Mouse (Mus musculus) heart, embryonic 13.5 days (tissue): Measurements from ENCODE around the gene Sertad4. TPM values are rescaled to one million over a fixed set of nuclear protein-coding genes. Genes with fewer than 3 reads are reported as not detected.
A peak's percentile ranks its signal among the peaks of the same experiment; 100 is the strongest.

Experiments used
- ATAC-seq: fragments of 200-750 bp; cut with Nextera tagmentation; 2 replicates; pipeline ENCODE4 v1.8.0; 2017; ENCODE audit warnings: moderate TSS enrichment; ENCODE audit not compliant: insufficient number of reproducible peaks, low FRiP score, low TSS enrichment; ENCODE audit errors: extremely low read depth
- H3K27ac ChIP-seq: fragments of 300-500 bp; sonication (generic); replicated peaks from 2 replicates; pipeline ENCODE4 v1.5.1; 2015; ENCODE audit warnings: moderate library complexity, mild to moderate bottlenecking, inconsistent platforms
- H3K27me3 ChIP-seq: fragments of 300-500 bp; sonication (generic); replicated peaks from 2 replicates; pipeline ENCODE4 v1.6.1; 2015; ENCODE audit warnings: mild to moderate bottlenecking, inconsistent platforms
- H3K36me3 ChIP-seq: fragments of 300-500 bp; sonication (generic); 2 replicates; pipeline ENCODE4 v1.6.1; 2015; ENCODE audit warnings: mild to moderate bottlenecking, inconsistent platforms
- H3K4me1 ChIP-seq: fragments of 300-500 bp; sonication (generic); 2 replicates; pipeline ENCODE4 v1.6.1; 2015; ENCODE audit warnings: inconsistent platforms
- H3K4me2 ChIP-seq: fragments of 300-500 bp; sonication (generic); 2 replicates; pipeline ENCODE4 v1.6.1; 2015; ENCODE audit warnings: inconsistent platforms, mild to moderate bottlenecking, moderate library complexity
- H3K4me3 ChIP-seq: fragments of 300-500 bp; sonication (generic); 2 replicates; pipeline ENCODE4 v1.5.1; 2015; ENCODE audit warnings: moderate library complexity, mild to moderate bottlenecking, inconsistent platforms
- H3K9ac ChIP-seq: fragments of 300-500 bp; sonication (generic); 2 replicates; pipeline ENCODE4 v1.6.1; 2015; ENCODE audit warnings: inconsistent platforms, mild to moderate bottlenecking, moderate library complexity
- H3K9me3 ChIP-seq: fragments of 300-500 bp; sonication (generic); 2 replicates; pipeline ENCODE4 v1.6.1; 2016; ENCODE audit warnings: inconsistent platforms
- WGBS: fragments of 180-500 bp; shearing (Covaris S2); methylation state at CpG from one replicate; pipeline ENCODE4 v1.1.7; 2015; ENCODE audit warnings: mixed read lengths; 5-methylcytosine and 5-hydroxymethylcytosine counted together
- polyA plus RNA-seq: library from polyadenylated mRNA; unstranded; fragments of >200 nt; fragmentation: Nextera tagmentation; extraction: Ambion mirVana; gene quantifications from 2 replicates; pipeline ENCODE4 v1.2.1, GENCODE M21; 2015

Gene Sertad4
- polyA plus RNA-seq, 1 experiment from 2014 or later, result 13.7 TPM

- H3K36me3 ChIP-seq, result no peaks in the 10 kb centered on the region
- peaks cover 29% of the 10 kb centered on the region for H3K27me3 ChIP-seq
- ATAC-seq, result no peak
- no peak overlapping the region for H3K4me3 ChIP-seq
- H3K9me3 ChIP-seq, result no peaks in the 10 kb centered on the region
- H3K4me1 ChIP-seq, result peaks cover 50% of the 10 kb centered on the region
- H3K27ac ChIP-seq, result 0 out of 2 replicates have a peak overlapping the region, but pooled peaks have one; percentile 36
- H3K9ac ChIP-seq, result 0 out of 2 replicates have a peak overlapping the region, but pooled peaks have one; percentile 24
- WGBS, result 29% methylated on average over 6 of the region's 6 CpGs
- H3K4me2 ChIP-seq, result no peak overlapping the region
Observed at GRCm38 (mm10) chr1:192830444-192830843, 25.1 kb downstream of the Sertad4 start.

DNA sequence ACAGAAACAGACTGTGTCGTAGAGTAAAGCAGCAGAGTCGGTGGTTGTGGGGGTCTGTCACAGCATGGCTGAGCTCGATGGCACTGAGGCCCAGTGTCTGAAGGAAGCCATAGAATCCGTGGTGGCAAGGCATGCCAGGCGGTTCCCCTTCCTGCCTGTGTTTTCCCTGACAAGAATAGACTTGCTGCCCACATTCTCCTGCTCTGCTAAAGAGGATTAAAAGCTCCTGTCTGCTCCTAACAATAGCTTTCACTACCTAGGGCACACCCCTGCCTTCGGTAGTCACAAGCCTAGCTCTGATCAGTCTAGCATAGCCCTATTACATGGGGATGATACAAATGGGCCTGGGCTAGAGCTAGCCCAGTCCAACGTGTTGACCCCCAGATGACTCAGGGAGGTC lies 26.6 kb downstream of the Sertad4 start:
- 0 out of 2 replicates have a peak overlapping the region, but pooled peaks have one; percentile 1 for H3K27ac ChIP-seq
- H3K4me1 ChIP-seq, result peaks cover 39% of the 10 kb centered on the region
- WGBS, result 57% methylated on average over 7 of the region's 7 CpGs
- H3K9ac ChIP-seq, result no peak overlapping the region
- H3K36me3 ChIP-seq, result no peaks in the 10 kb centered on the region
- H3K27me3 ChIP-seq, result peaks cover 21% of the 10 kb centered on the region
- H3K4me2 ChIP-seq, result no peak overlapping the region
- no peak for ATAC-seq
- H3K4me3 ChIP-seq, result no peak overlapping the region
- H3K9me3 ChIP-seq, result no peaks in the 10 kb centered on the region

DNA sequence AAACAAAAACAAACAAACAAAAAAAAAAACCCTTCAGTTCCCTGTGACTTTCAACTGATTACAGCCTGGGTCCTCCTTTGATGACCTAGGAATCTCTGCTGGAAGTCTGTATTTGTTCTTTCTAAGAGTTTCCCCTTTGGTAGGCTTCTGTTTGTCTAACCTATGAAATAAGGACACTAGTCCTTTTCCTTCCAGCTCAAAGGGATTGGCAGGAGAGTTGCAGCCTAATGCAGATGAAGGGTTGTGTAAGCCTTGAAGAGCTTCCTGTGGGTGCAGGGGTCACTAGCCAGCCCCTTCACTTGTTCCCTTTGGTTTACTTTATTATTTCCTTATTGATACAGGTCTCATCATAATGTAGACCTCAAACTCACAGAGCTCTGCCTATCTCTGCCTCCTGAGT lies 27.6 kb downstream of the Sertad4 start:
- Histone ChIP-seq H3K27me3 (peaks cover 11% of the 10 kb centered on the region), H3K9ac (no peak overlapping the region)
- no peak for ATAC-seq

GRCm38 (mm10) chr1:192825746-192826145 lies 29.8 kb downstream of the Sertad4 start:
- 28% methylated on average over 9 of the region's 9 CpGs for WGBS
- Histone ChIP-seq H3K9me3 (no peaks in the 10 kb centered on the region), H3K27ac (no peak overlapping the region), H3K36me3 (no peaks in the 10 kb centered on the region), H3K4me1 (peaks cover 40% of the 10 kb centered on the region), H3K4me3 (no peak overlapping the region), H3K27me3 (no peaks in the 10 kb centered on the region), H3K4me2 (no peak overlapping the region), H3K9ac (no peak overlapping the region)
- ATAC-seq, result no peak

More for the DNA sequence above, 27.6 kb downstream of the Sertad4 start:
- Histone ChIP-seq H3K36me3 (no peaks in the 10 kb centered on the region), H3K4me3 (no peak overlapping the region), H3K27ac (no peak overlapping the region), H3K4me1 (peaks cover 40% of the 10 kb centered on the region), H3K4me2 (no peak overlapping the region), H3K9me3 (no peaks in the 10 kb centered on the region)

DNA sequence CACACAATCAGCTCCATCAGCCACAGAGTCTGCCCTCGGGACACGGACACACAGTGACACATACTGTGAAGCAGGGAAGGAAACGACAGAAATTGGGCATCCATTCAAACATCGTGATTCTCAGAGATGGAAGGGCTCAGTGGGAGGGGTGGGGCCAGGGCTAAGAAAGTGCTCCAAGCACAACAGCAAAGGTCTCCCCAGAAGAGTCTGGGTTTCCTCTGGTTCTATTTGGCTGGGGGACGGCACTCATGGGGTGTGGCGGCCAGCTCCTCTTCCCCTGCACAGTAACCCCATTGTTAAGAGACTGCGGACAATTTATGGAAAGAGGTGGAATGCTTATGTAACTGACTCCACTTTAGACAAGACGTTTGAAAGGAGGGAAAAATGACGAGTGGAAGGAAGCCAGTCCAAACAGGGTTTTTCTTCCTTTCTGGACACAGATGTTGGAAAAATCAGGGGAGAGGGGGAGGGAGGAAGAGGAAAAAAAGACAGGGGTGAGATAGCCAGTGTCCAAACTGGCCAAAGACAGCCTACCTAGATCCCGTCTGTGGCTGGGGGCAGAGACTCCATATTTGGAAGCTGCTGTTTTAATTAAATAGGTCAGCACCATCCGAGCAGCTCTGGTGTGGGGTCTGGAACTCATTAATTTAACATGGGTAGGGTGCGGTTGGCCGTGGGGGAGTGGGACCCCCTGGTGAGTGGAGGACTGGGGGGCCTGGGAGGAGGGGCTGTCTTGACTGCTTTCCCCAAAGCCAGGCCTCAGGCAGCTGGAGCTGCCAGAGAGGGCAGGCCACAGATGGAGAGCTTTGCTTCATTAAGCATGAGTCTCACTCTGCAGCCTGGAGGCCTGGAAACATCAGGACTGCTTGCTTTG lies 32.7 kb downstream of the Sertad4 start:
- H3K9me3 ChIP-seq, result no peaks in the 10 kb centered on the region
- H3K4me3 ChIP-seq, result no peak overlapping the region
- WGBS, result 28% methylated on average over 13 of the region's 13 CpGs
- H3K27ac ChIP-seq, result peak overlapping the region; percentile 80
- peak; percentile 80 for ATAC-seq
- peaks cover 28% of the 10 kb centered on the region for H3K4me1 ChIP-seq
- peak overlapping the region; percentile 48; the same call in 1 of the 2 replicates for H3K9ac ChIP-seq
- H3K36me3 ChIP-seq, result no peaks in the 10 kb centered on the region
- H3K27me3 ChIP-seq, result no peaks in the 10 kb centered on the region
- peak overlapping the region; percentile 24; the same call in 1 of the 2 replicates for H3K4me2 ChIP-seq

- H3K9me3 ChIP-seq, result no peaks in the 10 kb centered on the region
Observed at GRCm38 (mm10) chr1:192822309-192822651, 33.3 kb downstream of the Sertad4 start.

DNA sequence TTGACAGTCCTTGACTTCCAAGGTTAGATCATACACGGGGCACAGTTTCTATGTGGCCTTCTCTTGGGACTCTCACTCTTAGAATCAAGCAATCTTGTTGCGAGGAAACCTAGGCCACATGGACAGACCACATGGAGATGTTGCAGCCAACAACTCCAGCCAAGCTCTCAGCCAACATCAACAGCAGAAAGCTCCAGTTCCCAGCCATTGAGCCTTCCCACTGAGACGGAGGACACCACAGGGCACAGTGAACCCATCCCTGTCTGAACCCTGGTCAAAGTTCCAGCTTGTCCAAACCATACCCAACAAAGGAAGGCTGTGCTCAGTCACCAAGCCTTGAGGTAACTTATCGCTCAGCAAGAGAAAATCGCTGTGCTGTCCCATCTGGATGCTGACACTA lies 37.2 kb downstream of the Sertad4 start:
- Histone ChIP-seq H3K27me3 (no peaks in the 10 kb centered on the region), H3K9me3 (no peaks in the 10 kb centered on the region), H3K4me2 (no peak overlapping the region), H3K4me1 (peaks cover 16% of the 10 kb centered on the region), H3K9ac (no peak overlapping the region), H3K27ac (no peak overlapping the region), H3K4me3 (no peak overlapping the region), H3K36me3 (no peaks in the 10 kb centered on the region)
- WGBS, result 77% methylated on average over 5 of the region's 5 CpGs
- ATAC-seq, result no peak

More at GRCm38 (mm10) chr1:192822309-192822651, 33.3 kb downstream of the Sertad4 start:
- ATAC-seq, result peak; percentile 10; the same call in 1 of the 2 replicates
- H3K27ac ChIP-seq, result peak overlapping the region; percentile 80
- H3K27me3 ChIP-seq, result no peaks in the 10 kb centered on the region
- 40% methylated on average over 1 of the region's 1 CpGs for WGBS
- no peak overlapping the region for H3K9ac ChIP-seq
- peaks cover 28% of the 10 kb centered on the region for H3K4me1 ChIP-seq
- H3K4me2 ChIP-seq, result no peak overlapping the region
- H3K4me3 ChIP-seq, result no peak overlapping the region
- H3K36me3 ChIP-seq, result no peaks in the 10 kb centered on the region

- H3K27me3 ChIP-seq, result no peaks in the 10 kb centered on the region
- H3K9ac ChIP-seq, result no peak overlapping the region
- peaks cover 11% of the 10 kb centered on the region for H3K4me1 ChIP-seq
- 45% methylated on average over 2 of the region's 2 CpGs for WGBS
- H3K4me2 ChIP-seq, result no peak overlapping the region
- H3K4me3 ChIP-seq, result no peak overlapping the region
- no peaks in the 10 kb centered on the region for H3K36me3 ChIP-seq
- no peaks in the 10 kb centered on the region for H3K9me3 ChIP-seq
- no peak overlapping the region for H3K27ac ChIP-seq
- no peak for ATAC-seq
Observed at GRCm38 (mm10) chr1:192815789-192816188, 39.8 kb downstream of the Sertad4 start.

DNA sequence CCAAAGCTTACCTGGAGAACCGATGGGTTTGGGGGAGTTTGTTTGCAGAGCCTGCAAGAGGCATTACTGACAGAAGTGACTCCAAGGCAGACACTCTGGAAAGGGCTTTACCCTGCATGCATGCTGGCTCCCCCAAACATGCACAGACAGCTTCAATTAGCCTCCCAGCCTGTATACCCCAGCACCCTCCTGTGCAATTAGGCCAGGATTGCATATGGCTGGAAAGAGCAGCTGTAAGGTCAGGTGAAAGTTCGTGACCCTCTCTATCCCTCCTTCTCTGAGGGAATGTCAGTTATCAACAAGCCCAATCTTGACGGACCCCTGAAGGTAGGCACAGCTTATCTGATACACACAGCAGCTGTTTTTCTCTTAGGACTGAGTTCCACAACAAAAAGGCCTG lies 40.9 kb downstream of the Sertad4 start:
- no peaks in the 10 kb centered on the region for H3K9me3 ChIP-seq
- H3K36me3 ChIP-seq, result no peaks in the 10 kb centered on the region
- H3K27ac ChIP-seq, result no peak overlapping the region
- peaks cover 11% of the 10 kb centered on the region for H3K4me1 ChIP-seq
- WGBS, result 41% methylated on average over 3 of the region's 3 CpGs
- ATAC-seq, result no peak
- H3K4me2 ChIP-seq, result no peak overlapping the region
- no peak overlapping the region for H3K4me3 ChIP-seq
- H3K9ac ChIP-seq, result no peak overlapping the region
- H3K27me3 ChIP-seq, result no peaks in the 10 kb centered on the region

GRCm38 (mm10) chr1:192812758-192813157 lies 42.8 kb downstream of the Sertad4 start:
- no peak overlapping the region for H3K4me2 ChIP-seq
- peak overlapping the region; percentile 54 for H3K27ac ChIP-seq
- 85% methylated on average over 9 of the region's 9 CpGs for WGBS
- H3K9me3 ChIP-seq, result no peaks in the 10 kb centered on the region
- no peaks in the 10 kb centered on the region for H3K27me3 ChIP-seq
- ATAC-seq, result no peak
- H3K4me3 ChIP-seq, result no peak overlapping the region
- peaks cover 11% of the 10 kb centered on the region for H3K4me1 ChIP-seq
- no peak overlapping the region for H3K9ac ChIP-seq
- H3K36me3 ChIP-seq, result no peaks in the 10 kb centered on the region

GRCm38 (mm10) chr1:192812290-192812689 lies 43.3 kb downstream of the Sertad4 start:
- H3K27ac ChIP-seq, result peak overlapping the region; percentile 54
- H3K9ac ChIP-seq, result no peak overlapping the region
- peaks cover 11% of the 10 kb centered on the region for H3K4me1 ChIP-seq
- ATAC-seq, result no peak
- no peak overlapping the region for H3K4me3 ChIP-seq
- no peaks in the 10 kb centered on the region for H3K36me3 ChIP-seq
- no peaks in the 10 kb centered on the region for H3K9me3 ChIP-seq
- H3K4me2 ChIP-seq, result no peak overlapping the region
- H3K27me3 ChIP-seq, result no peaks in the 10 kb centered on the region
- 67% methylated on average over 5 of the region's 5 CpGs for WGBS
